Mouse (Mus musculus) left cerebral cortex, postnatal 10 days (tissue): ENCODE measurements at regions not wholly inside any gene's neighbourhood (a gene's known extent, or its start where the extent isn't known, plus 50 kb on each side); places are given as distances from the start of the nearest gene placed in this dataset.

Experiments
- DNase-seq, 2 experiments: peaks; one replicate each; pipeline ENCODE4 v3.0.0; 2021 to 2022; ENCODE audit warnings: low spot score in 2 of 2, mixed read lengths in 1 of 2; ENCODE audit errors: extremely low spot score in 1 of 2
- intact Hi-C: fragments of 180-260 bp; cut with DNase I; formaldehyde crosslinking; loops from one replicate; pipeline ENCODE4 v1.15.1; 2025

DNA sequence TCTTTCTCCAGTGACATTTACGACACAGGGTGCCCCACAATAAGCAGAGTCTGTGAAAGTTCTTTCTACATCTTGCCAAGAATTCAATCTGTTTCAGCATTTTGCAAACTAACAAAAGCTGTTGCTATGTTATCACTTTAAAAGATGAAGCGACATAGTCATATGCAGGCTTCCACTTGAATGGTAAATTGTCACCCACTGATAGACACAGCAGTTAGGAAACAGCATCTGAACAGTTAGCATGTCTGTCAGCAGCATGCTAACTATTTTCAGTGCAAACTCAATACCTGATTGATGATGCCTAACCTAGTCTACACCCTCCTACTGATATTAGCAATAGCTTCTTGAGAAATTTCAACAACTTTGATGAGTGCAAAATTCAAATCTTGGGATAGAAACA lies 1348.1 kb upstream of the Gm7489 start:
- no peak for DNase-seq

DNA sequence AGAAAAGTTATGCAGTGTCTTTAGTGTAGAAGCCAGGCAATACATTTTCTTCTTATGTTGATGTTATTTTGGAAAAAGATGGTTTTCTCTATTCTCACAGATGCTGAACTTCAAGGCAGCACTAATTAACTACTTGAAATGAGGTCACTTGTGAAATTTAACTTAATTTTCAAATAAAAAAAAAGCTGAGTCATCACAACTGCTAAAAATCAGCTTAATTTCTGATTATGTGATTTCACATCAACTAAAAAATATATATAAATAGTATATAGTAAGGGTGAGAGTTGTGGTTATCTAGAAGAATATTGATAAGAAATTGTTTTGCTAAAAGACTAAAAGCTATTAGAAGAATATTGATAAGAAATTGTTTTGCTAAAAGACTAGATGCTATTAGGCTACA lies 1326.0 kb upstream of the Gm7489 start:
- no peak for DNase-seq
- intact Hi-C loops, result no loop called here

More for the DNA sequence above, 1348.1 kb upstream of the Gm7489 start:
- intact Hi-C loops, result no loop called here

DNA sequence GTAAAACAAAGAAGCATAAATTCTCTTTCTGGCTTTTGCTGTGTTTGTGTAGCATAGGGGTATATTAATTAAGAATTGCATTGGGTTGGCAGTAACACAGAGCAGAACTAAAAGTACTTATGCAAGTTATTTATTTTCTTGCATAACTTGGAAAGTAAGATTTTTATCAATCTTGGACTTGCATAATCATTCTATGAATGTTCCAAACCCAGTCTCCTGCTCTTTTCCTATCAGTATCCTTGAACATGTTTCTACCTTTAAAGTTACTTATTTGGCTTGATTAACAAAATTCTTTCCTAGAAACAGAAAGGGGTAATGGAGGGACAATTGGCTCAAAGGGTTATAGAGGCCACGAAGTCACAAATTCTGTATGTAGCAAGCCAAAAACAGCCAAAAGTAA lies 1320.6 kb upstream of the Gm7489 start:
- intact Hi-C loops, result no loop called here
- DNase-seq, result no peak

DNA sequence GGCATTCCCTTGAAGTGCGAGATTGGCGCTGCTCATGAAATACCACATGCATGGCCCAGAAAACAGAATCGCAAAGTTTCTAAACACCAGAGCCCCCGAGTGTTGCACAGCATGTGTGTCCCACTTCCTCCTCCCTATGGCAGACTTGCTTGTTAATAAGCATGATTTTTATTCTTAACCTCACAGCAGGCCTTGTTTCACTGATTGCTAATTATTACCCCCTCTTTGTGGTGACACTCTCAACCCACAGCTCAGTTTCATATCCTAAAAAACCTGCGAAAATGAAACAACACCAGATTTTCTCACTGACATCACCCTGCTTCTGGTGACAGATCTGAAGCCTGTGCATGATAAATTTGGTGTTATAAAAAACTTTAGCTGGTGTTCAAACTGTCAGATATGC lies 1319.3 kb upstream of the Gm7489 start:
- intact Hi-C loops, result no loop called here
- DNase-seq, result peak in 1 of 2 experiments; percentile 20

- no peak for DNase-seq
- intact Hi-C loops, result no loop called here
Measured at GRCm38 (mm10) chr15:52570256-52570655, 1314.5 kb upstream of the Gm7489 start.

- no peak for DNase-seq
- intact Hi-C loops, result no loop called here
Measured at GRCm38 (mm10) chr15:52577614-52578013, 1307.1 kb upstream of the Gm7489 start.

GRCm38 (mm10) chr15:52589391-52589790 lies 1295.3 kb upstream of the Gm7489 start:
- intact Hi-C loops, result no loop called here
- DNase-seq, result no peak

- no peak for DNase-seq
- intact Hi-C loops, result no loop called here
Measured at GRCm38 (mm10) chr15:52599511-52599910, 1285.2 kb upstream of the Gm7489 start.

DNA sequence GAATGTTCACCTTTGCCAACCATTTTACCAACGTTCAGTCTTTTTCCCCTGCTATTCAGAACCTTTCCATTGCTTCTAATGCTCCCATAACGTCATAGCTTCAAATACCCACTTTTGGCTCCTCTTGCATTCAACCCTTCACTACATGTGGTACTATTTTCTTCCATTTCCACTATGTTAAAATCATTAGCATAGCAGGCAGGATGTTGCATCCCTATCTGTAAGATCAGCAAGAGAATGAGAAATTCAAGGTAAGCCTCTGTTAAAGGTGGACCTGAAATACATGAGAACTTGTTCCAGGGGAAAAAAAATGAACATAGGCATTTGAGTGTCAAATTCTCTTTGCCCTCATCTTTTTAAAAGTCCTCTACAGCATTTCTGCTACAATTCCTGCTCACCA lies 1284.7 kb upstream of the Gm7489 start:
- intact Hi-C loops, result no loop called here
- no peak for DNase-seq

DNA sequence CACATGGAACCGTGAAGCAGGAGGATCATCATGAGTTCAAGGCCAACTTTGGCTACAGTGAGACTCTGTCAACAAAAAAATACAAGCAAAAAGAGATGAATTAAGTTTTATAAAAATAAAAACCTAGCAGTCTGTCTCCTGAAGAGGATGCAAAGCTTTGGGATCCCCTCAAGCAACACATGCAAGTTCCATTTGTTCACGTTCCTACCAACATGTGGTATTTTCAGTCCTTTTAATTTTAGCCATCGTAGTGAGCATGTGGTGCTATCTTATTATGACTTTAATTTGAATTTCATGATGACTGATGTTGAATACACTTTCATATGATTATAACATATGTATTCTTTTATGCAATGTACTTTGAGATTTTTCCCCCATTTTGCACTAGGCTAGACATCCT lies 1244.9 kb upstream of the Gm7489 start:
- DNase-seq, result peak in 1 of 2 experiments; percentile 11
- intact Hi-C loops, result no loop called here

DNA sequence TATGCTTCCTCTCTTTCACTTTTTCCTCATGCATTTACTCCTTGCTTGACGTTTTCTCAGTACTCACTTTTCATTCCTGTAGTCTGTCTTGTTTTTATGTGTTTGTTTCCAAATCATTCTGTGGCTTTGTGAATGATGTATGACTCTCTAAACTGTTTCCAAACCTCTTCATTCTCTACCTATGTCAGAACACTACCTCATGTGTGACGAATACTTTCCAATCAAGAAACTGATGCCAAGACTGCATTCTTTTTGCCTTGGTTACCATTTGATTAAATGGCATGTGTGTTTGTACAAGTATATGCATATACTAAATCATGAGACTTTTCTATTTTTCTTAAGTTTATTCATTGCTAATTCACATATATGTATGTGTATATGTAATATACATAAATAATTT lies 1238.7 kb upstream of the Gm7489 start:
- intact Hi-C loops, result no loop called here
- DNase-seq, result no peak

DNA sequence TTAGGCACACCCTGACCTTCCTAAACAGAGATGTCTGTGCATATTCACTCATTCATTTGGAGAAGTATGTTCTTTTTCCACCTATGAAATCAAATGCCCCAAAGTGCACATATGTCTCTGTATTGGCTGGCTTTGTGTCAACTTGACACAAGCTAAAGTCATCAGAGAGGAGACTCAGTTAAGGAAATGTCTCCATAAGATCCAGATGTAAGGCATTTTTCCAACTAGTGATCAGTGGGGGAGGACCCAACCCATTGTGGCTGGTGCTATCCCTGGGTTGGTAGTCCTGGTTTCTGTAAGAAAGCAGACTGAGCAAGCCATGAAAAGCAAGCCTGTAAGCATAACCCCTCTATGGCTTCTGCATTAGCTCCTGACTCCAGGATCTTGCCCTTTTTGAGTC lies 1226.8 kb upstream of the Gm7489 start:
- no peak for DNase-seq
- intact Hi-C loops, result no loop called here
